Mouse (Mus musculus) cerebellum, adult 18-20 months (tissue): ENCODE measurements around the gene Gnas.
A peak's percentile ranks its signal among the peaks of the same experiment; 100 is the strongest.
"Not testable (repeated sequence)": the region's sequence is repeated elsewhere in the genome, so short reads cannot be mapped to it uniquely, and the experiment has no call there.

Experiments
- DNase-seq, 2 experiments: peaks; one replicate each; pipeline ENCODE4 v3.0.0; 2021

Gene Gnas

GRCm38 (mm10) chr2:174295175-174295899, 11.2 kb downstream of the Gnas start:
- DNase-seq: peak in 1 of 2 experiments; percentile 16

DNA sequence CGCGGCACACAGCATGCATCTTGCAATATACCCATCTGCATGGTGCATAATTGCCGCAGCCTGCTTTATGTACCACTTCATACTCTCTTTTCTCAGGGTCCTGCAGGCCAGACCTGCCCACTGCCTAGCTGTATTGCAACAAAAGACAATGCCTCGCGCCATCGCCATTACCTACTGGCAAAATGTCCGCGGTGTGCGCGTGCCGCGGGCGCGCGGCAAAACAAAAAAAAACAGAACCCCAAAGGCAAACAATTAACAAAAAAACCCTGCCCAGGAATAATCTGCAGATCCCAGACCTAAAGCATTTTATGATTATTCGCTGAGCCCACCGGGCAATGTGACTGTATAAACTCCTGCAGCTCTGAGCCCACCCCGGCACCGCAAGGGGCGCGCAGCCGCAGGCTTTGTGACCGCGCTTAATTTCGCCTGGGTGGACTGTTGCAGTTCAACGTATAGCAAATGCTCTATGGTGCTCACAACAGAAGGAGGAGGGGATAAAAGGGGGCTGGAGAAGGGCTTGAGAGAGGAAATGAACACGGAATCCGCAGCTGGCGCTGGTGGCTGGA, 11.9 kb downstream of the Gnas start:
- no peak for DNase-seq

GRCm38 (mm10) chr2:174297086-174297571, 13.0 kb downstream of the Gnas start:
- DNase-seq: no peak

GRCm38 (mm10) chr2:174297851-174298250, 13.7 kb downstream of the Gnas start:
- DNase-seq: no peak

DNA sequence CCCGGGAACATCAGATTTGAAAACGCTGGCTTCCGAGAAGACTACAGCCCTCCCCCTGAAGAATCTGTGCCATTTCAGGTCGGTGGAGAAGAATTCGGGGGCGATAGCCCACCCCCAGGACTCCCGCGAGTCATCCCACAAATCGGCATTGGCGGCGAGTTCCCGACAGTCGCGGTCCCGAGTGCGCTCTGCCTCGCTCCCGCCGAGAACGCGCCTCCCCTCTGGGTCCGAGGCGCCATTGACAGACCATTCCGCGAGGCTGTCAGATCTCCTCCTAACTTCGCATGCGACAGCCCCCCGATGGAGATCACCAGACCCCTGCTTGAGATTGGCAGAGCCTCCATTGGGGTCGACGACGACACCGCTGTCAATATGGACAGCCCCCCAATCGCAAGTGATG, 14.4 kb downstream of the Gnas start:
- DNase-seq: no peak

DNA sequence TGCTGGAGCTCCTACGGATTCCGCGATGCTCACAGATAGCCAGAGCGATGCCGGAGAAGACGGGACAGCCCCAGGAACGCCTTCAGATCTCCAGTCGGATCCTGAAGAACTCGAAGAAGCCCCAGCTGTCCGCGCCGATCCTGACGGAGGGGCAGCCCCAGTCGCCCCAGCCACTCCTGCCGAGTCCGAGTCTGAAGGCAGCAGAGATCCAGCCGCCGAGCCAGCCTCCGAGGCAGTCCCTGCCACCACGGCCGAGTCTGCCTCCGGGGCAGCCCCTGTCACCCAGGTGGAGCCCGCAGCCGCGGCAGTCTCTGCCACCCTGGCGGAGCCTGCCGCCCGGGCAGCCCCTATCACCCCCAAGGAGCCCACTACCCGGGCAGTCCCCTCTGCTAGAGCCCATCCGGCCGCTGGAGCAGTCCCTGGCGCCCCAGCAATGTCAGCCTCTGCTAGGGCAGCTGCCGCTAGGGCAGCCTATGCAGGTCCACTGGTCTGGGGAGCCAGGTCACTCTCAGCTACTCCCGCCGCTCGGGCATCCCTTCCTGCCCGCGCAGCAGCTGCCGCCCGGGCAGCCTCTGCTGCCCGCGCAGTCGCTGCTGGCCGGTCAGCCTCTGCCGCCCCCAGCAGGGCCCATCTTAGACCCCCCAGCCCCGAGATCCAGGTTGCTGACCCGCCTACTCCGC, 15.1 kb downstream of the Gnas start:
- no peak for DNase-seq

DNA sequence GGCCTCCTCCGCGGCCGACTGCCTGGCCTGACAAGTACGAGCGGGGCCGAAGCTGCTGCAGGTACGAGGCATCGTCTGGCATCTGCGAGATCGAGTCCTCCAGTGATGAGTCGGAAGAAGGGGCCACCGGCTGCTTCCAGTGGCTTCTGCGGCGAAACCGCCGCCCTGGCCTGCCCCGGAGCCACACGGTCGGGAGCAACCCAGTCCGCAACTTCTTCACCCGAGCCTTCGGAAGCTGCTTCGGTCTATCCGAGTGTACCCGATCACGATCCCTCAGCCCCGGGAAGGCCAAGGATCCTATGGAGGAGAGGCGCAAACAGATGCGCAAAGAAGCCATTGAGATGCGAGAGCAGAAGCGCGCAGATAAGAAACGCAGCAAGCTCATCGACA, 15.6 kb downstream of the Gnas start:
- no peak for DNase-seq

GRCm38 (mm10) chr2:174300186-174300585, 16.1 kb downstream of the Gnas start:
- DNase-seq: no peak

DNA sequence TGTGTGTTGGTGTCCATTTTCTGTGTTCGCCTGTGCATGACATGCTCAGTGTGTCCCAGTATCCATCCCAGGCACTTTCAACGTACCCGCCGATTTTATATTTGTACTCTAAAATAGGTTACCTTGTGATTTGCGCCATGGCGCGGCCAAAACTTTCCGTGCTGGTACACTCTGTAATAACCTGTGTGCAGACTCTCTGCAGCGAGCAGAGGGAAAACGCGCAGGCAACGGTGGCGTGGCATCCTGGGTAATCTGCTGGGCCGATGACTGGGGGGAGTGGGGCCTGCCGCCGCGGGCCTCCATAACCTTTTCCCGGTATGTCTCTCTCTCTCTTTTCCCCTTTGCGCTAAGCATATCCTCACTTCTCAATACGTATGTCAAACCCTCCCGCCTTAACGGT, 16.5 kb downstream of the Gnas start:
- DNase-seq: no peak

DNA sequence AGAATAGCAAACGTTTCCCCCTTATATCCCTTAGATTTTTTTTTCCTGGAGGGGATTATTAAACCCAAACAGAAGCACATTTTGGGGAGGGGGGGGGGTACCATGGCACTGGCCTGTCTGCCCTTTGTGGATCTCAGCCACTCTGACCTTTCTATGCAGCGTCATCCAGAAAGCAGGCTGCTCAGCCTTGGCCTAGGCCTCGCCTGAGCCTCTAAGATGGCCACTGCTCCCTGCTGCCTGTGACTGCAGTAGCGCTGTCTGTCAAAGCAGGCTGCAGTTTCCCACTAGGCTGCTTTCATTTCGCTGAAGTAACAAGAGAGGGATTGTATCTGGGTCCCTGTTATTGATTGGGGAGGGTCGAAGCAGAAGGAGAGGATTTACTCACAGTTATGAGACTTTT, 18.4 kb downstream of the Gnas start:
- no peak for DNase-seq

DNA sequence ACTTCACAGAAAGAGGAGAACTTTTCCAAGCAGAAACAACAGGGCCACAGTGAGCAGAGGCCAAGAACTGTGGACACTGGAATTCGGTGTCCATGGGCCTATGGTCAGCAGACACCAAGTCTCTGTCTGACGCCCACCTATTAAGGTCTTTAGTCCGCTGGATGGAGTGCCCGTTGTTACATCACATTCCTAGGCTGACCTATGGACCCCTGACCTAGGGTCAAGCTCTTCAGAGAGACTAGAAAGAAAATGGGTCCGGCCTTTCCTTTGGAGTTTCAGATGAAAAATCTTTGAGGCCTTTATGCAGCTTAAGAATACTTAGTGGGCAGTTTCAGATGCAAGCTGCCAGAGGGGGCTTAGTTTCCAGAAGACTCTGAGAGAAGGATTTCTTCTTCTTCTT, 21.5 kb downstream of the Gnas start:
- no peak for DNase-seq

GRCm38 (mm10) chr2:174307903-174308302, 23.8 kb downstream of the Gnas start:
- no peak for DNase-seq

- peak; percentile 28 to 48 for DNase-seq
Observed at GRCm38 (mm10) chr2:174310913-174311514, 26.9 kb downstream of the Gnas start.

DNA sequence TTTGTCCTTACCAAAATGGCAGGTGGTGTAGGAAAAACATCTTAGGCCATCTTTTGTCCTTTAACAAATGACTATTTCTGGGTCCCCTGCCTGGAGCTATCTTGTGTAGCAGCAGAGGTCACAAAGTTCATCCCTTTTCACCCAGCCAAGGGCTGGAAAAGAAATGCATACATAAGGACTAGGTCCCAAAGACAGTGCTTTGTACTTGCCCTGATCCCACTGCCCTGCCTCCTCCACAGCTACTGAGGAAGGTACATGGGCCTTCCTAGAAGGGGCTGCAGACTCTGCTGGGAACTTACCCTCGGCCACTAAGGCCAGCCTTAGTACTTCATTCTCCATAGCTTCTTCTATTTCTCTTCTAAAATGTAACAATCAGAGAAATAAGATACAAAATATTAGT, 27.5 kb downstream of the Gnas start:
- no peak for DNase-seq

DNA sequence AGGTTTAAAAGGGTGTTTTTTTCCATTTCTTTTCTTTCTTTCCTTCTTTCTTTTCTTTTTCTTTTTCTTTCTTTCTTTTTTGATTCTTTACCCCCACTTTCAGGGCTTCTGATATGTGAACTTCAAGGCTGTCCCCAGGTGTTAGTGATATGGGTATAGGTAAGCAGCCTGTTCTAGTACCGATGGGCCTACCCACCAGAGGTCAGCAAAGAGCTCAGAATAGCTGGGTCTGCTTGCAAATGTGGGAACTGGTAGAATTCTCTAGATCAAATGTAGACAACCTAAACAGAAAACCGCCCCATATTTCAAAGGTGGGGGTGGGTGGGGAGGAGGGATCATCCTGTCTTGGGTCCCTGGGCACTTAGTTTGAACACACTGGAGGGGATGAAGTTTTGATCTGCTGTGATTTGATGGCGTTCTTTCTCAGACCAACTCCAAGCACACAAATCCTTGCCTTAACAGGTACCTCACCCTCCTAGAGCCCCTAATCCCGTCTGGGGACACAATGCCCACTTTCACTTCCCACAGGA, 28.1 kb downstream of the Gnas start:
- peak; percentile 69 for DNase-seq

DNA sequence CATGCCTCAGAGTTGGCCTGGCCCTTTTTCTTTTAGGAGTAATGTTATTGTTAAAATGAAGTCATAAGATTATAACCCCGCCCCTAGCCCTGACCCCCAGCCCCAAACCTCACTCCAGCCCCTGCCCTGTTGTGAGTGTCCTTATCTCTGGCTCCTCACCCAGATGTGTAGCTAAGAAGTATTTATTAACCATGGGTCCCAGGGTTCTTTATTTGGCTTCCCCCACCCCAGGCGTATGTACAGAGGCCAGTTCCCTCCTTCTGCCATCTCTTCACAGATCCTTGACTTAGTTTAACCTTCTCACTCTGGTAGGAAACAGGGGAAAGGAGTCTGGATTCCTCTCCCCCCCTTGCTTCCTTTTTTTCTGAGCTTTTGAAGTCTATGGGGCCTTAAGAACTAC, 28.5 kb downstream of the Gnas start:
- DNase-seq: no peak

DNA sequence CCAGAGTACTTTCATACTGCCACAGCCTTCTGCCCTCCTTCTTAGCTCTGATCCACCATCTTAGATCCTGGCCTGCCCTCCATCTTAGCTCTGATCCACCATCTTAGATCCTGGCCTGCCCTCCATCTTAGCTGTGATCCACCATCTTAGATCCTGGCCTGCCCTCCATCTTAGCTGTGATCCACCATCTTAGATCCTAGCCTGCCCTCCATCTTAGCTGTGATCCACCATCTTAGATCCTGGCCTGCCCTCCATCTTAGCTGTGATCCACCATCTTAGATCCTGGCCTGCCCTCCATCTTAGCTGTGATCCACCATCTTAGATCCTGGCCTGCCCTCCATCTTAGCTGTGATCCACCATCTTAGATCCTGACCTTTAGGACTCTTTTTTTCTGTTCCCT, 31.3 kb downstream of the Gnas start:
- DNase-seq: not testable (repeated sequence)

DNA sequence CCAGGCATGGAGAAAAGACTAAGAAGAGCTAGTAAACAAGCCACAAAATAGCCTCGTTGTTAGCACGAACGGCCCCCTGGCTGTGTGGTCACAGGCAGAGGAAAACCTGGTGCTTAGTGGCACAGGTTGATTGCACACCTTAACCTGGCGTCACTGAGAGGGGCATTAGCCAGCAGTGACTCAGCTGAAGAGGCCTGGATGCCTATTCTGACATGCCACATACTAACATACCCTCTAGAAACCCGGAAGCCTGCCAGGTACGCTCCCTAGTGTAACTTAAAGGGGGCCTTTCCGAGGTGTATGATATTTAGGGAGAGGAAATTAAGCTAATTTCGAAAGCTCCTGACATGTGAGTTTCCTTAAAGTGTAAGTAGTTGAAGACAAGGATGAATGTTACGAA, 32.5 kb downstream of the Gnas start:
- no peak for DNase-seq

- DNase-seq: no peak
Observed at GRCm38 (mm10) chr2:174325989-174326388, 41.9 kb downstream of the Gnas start.

DNA sequence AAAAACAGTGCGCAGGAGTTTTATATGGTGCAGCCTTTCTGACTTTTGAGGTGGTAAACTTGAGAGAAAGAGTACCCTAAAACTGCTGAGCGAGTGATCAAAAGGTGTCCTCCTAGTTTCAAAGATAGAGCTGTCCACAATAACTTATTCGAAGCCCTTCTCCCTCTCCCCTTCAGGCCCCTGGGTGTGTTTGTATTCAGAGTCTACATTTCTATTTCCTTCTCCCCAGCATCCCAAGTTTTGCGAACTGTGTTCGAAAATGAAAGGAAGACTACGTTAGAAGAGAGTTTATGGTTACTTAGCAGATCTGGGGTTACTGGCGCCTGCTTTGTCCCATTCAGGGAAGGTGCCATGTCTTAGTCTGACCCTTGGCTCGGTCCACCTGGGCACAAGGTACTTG, 42.4 kb downstream of the Gnas start:
- no peak for DNase-seq

DNA sequence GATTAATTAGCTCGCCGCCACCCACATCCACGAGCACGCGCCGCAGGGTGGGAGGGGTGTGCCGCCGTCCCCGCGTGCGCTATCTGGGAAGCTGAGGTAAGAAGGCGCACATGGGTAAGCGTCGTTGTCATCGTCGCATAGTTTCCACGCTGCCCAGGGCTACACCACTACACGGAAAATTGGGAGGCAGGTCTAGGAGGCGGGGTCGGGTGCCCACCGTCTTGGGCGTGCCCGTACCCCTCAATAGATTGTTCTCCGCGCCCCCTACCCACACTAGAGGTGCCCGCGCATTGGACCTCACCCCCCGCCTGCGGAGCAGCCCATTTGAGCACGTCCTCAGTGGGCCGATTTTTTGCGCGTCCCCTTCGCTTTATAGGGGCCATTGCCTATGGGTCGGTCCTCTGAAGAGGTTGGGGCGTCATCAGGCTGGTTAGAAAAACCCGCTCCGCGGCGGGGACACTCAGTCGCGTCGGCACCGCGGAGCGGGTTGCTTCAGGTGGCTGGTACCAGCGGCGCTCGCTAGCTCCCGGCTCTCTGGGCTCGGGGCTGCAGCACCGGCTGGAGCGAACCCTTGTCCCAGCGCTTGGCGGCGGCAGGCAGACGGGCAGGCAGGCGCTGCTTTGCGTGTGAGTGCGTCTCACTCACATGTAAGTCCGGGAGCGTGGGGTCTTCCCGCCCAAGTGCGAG, 43.3 kb downstream of the Gnas start:
- DNase-seq: peak; percentile 64 to 70

- DNase-seq: peak in 1 of 2 experiments; percentile 34
Observed at GRCm38 (mm10) chr2:174328358-174328905, 44.3 kb downstream of the Gnas start.
